Mouse (Mus musculus): ENCODE data around the gene Gpi1.
"Not testable (repeated sequence)": the region's sequence is repeated elsewhere in the genome, so short reads cannot be mapped to it uniquely, and the experiment has no call there.

Gpi1 gene

DNA sequence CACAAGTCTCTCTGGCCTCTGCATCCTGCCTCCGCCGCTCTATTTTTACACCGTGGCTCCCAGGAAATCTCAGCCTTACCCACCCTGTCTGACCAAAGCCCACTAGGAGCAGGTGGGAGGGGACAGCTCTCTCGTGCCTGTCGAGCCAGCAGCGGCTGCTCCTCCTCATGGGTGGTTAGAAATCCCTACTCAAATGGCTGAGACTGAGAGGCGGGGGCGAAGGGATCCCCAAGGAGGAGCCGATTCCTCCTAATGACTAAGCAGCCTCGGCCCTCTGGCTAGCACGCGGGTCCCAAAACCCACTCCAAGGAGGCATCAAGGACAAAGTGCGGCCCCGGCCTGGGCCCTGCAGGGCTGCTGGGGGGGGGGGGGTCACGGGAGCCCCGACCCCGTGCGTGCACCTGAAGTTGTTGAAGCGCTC, 435 bp downstream of the Gpi1 start:
- peak; percentile 70 for DNase-seq (ENCODE audit: extremely low spot score, low spot score)

DNA sequence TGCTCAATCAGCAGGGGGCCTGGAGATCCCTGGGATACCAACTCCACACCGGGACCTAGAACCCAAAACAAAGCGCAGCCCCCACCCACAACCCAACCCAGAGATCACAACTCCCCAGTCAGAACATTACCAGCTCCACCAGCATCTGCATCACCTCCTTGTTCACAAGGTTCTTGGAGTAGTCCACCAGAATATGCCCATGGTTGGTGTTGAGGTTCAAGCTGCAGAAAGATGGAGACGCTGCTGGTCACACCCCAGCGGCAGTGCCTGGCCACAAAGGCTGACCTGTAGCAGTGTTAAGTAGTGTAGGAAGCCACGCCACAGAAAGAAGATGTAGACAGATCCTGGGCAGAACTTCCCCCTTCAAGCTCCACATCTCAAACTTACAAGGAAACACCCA, 983 bp downstream of the Gpi1 start:
- no peak for DNase-seq (ENCODE audit: extremely low spot score, low spot score)

DNA sequence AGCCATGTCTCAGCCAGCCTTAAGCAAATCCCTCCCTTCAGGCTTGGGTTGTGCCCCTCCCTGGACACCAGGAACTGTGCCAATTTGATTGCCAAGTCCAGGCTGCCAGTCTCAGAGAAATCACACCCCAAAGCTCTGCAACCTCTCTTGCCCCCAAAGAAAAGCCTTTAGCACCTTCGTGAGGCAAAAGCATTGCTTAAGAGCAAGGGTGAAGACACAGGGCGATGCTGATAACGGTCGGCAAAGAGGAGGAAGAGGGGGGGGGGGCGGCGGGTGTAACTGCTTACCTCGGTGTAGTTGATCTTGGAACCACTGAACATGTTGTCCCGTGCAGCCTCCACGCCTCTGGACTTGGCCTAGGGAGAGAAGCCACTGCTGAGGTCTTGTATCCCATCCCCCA, 1.5 kb downstream of the Gpi1 start:
- no peak for DNase-seq (ENCODE audit: extremely low spot score, low spot score)

DNA sequence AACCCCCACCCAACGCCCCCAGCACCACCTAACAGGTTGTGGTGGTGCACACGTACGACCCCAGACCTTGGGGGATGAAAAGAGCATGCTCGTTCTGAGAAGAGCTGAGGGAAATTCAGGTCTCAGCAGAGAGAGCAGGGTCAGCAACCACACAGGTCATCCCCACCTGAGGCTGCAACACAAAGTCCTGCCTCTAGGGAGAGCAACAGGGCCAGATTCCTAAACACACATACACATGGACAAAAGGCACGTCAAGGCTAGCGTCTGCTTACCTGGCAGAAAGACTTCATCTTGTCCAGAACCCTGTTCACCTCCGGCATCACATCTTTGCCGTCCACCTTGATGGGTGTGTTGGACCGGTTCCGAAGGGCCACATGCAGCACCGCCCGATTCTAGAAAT, 3.3 kb downstream of the Gpi1 start:
- no peak for DNase-seq (ENCODE audit: extremely low spot score, low spot score)

DNA sequence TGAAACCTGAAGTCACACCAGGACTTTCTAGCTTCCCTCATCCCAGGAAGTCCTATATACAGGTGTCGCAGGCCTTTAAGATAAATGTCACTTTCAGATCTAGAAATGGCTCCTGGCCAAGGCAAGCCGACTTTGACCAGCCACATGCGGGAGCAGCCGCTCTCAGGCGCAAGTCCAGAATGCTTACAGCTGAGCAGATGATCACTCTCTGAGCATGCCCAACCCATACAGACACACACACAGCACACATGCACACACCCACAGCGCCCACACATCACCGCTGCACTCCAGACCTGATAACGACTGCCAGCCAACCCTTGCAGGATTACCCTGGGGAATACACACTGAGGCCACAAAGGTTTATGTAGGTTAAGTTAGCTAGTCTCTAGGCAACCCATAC, 4.0 kb downstream of the Gpi1 start:
- DNase-seq (ENCODE audit: extremely low spot score, low spot score): no peak

DNA sequence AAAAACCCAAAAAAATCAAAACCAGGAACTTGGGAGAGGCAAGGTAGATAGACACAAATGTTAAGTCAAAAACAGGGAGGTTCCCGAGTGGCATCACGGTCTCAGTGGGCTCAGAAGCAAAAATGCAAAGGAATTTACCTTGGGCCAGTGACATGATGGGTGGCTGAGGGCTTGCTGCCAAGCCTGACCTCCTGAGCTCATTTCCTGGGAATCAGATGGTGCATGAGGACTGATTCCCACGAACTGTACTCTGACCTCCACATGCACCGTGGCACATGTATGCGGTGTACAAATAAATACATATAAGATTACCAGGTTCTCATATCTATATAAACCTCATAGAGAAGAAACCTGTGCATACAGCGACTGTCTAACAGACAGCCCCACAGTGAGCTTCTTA, 5.8 kb downstream of the Gpi1 start:
- DNase-seq (ENCODE audit: extremely low spot score, low spot score): no peak

DNA sequence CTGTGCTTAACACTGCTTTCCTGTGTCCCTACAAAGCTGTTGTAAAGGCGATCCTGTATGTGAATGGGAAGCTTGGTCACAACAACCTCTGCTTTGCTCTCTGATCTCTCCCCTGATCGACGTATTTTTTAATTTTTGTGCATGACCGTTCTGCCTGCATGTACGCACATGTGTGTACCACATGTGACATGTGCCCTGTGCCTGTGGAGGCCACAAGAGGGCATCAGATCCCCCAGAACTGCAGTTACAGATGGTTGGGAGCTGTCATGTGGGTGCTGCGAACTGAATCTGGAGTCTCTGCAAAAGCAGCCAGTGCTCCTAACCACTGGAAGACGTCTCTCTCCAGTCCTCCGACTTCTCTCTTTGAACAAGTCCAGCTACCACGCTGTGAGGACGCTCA, 7.8 kb downstream of the Gpi1 start:
- DNase-seq (ENCODE audit: extremely low spot score, low spot score): no peak

DNA sequence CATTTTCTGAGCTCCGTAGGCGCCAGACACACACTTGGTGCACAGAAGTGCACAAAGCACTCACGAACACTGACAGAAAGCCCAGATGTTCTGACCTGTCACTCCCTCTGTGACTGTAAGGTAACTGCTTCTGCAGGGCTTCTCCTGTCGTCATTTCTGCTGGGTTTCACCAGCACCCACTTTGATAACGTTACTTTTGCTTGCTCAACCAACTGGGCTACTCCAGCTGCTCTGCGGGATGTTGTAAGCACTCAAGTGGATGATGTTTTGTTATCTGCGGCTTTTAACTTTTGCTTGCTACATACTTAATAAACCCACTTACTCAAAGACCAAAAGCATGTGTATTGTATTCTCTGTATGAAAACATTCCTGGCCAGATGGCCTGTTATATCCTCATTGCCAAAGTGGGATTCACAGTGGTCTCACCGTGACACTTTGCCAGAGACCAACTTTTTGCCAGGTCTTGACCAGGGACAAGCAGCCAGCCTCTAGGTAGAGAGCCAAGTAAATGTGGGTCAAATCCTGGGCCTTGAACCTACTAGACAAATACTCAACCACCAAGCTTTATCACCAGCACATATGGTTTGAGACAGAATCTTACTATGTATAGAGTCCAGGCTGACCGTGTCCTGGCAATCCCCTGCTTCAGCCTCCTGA, 8.4 kb downstream of the Gpi1 start:
- DNase-seq (ENCODE audit: extremely low spot score, low spot score): no peak

DNA sequence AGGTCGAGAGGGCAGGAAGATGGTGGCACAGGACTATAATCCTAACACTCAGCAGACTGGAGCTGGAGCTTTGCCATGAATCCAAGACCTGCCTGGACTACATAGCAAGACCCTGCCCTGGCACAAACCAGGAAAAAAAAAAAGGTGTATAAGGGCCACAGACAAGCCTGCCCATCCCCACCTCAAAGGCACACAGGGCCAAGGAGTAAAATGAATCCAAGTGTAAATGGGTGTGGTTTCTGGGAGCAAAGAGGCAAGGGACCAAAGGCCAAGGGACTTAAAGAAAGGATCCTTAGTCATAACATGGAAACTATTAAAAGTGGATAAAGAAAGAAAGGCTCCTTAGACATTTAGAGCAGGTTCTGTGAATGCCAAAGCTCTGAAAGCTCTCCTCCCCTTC, 11.6 kb downstream of the Gpi1 start:
- DNase-seq (ENCODE audit: extremely low spot score, low spot score): no peak

DNA sequence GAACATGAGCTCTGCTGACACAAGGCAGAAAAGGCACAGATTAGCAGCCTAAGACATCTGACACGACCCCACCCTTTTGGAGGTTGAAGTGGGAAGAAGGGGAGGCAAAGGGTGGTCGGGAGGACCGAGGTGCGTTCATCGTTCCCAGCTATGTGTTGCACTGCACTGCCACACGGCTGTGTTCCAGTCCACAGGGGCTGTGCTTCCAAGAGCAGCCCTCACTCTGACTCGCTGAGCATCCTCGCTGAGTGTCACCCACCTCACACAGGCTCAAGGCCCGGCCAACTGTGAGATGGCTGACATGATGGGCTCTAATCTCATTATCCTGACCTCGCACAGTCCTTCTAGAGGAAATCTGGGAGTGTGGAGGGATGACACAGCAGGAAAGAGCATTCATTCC, 13.7 kb downstream of the Gpi1 start:
- DNase-seq (ENCODE audit: extremely low spot score, low spot score): no peak

DNA sequence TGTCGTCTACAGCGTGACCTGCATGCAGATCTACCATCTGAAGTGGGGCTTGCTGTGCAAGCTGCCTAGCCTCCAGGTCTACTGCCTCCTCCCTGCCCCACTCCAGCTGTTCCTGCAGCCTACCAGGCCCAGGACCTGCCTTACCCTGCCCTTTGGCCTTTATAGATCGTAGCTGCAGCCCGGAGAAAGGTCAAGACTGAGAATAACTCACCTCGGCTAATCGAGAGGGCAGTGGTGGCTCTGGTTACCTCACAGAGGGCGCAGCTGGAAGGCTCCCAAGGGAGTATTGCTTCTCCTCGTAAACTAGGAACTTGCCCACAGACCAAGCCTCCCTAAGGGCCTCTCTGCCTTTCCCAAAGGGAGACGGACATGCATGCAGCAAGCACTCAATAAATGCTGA, 14.7 kb downstream of the Gpi1 start:
- DNase-seq (ENCODE audit: extremely low spot score, low spot score): no peak

DNA sequence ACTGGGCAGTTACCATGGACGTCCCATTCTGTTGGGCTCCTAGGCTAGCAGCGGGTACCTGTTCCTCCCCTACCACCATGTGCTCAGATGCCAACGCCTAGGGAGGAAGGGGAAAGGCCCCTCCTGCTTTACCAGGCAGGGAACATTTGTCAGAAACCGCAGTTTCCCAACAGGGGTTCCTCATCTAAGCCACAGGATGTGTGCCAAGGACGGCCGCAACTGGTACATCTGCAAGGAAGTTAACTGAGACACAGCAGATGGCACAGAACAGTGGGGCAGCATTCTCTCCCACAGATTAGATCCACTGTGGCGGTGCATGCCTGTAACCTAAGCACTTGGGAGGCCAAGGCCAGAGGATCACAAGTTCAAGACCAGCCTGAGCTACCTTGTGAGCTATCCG, 15.5 kb downstream of the Gpi1 start:
- no peak for DNase-seq (ENCODE audit: extremely low spot score, low spot score)

DNA sequence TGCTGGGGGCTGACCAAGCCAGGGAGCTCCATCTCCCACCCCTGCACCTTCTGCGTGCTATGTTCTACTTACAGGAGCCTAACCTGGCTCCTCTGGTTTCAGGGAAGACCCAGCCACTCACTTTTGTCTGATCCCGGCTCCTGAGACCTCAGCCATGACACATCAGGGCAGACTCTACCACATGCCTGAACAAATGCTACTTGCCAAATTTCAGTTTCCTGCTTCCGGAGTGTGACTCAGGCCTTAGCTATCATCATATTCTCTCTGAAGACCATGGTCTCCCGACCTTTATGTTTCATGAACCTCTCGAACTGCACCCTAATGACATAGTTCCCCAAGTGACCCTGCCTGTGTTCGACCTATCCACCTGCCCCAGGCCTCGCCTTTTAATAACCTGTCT, 16.9 kb downstream of the Gpi1 start:
- no peak for DNase-seq (ENCODE audit: extremely low spot score, low spot score)

DNA sequence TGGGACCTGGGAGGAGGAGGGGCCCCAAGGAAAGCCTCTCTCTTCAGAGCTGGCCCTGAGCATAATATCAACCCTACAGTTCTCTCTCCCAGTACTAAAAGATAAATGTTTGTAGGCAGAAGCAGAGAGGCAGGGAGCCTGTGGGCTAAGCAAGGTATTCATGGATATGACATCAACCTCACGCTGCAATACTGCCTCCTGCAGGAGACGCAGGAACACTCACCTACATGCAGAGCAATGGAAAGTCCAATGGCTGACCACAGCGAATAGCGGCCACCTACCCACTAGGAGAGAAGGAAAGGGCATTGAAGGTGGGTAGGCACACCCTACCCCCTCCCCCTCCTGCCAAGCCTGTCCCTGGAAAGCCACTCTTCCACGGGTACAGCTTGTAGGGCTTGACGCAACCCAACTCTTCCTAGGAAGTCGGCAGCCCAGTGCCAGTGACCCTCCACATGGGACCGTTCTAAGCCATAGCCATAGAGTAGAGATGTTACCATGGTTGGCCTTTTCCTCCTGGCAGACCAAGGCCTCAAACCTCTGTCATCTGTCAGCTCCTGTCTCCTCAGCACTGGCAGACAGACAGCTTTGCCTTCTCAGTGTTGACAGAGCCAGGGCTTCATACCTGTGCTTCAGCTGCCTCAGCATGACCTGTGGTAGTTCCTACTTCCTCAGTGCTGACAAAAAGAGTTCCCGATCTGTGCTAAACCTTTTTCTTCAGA, 21.9 kb downstream of the Gpi1 start:
- no peak for DNase-seq (ENCODE audit: extremely low spot score, low spot score)

DNA sequence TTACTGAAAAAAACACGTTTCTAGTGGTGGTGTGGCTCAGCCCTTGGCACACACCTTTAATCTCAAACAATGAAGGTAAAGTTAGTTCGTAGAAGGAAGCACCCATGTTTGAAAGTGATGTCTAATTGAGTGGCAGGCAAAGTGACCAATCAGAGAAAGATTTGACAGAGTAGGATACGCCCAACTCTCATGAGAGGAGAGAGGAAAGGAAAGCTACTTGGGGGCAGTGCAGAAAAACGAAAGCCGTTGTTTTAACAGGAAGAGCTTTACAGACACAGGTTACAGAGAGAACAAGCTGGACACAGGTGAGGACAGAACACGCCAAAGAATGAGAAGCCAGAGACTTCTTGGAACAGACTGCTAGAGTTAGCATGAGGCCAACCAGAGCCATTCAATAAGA, 23.8 kb downstream of the Gpi1 start:
- no peak for DNase-seq (ENCODE audit: extremely low spot score, low spot score)

DNA sequence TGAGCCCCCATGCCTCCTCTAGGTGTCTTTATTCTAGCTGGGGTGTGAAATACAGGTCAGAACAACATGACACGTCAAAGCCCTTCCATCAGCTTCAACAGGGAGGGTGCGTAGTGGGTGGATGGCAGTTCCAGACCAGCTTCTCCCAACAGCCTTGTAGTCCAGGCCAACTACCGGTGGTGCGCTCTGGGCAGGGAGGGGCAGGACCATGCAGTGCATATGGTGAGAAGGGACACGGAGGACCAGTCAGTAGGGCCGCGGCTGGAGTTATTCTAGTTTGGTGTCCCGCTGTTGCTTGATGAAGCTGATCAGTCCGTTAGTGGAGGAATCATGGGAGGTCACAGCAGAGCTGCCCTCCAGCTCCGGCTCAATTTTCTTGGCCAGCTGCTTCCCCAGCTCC, 28.0 kb downstream of the Gpi1 start:
- not testable (repeated sequence) for DNase-seq (ENCODE audit: extremely low spot score, low spot score)

DNA sequence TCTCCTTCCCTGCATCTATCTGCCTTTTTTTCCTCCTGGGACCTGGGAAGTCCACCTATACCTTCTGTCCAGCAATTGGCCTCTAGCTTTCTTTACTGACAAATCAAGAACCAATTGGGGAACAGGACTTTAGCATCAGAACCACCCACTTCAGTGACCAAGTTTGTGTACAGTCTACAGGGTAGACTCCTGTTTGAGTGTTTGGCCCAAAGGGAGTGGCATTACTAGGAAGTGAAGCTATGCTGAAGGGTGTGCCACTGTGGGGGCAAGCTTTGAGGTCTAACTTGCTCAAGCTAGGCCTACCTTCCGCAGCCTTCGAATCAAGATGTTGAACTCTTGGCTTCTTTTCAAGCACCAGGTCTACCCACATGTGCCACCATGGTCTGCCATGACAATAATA, 29.3 kb downstream of the Gpi1 start:
- no peak for DNase-seq (ENCODE audit: extremely low spot score, low spot score)

DNA sequence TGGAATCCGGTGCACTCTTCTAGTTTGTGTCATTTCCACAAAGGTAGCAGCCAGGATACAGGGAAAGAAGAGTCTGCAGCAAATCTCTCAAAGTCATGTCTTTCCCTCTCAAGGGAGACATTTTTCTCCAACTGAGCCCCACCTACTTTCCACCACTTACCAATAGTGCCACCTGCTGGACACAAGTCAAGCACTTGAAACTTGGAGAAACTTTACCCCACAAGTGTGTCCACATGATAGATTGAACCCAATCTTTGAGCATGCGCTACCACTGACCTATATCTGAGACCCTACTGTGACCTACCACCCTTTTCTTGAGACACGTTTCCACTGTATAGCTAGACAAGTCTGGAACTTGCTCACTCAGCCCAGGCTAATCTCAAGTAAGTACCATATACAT, 31.8 kb downstream of the Gpi1 start:
- DNase-seq (ENCODE audit: extremely low spot score, low spot score): no peak

DNA sequence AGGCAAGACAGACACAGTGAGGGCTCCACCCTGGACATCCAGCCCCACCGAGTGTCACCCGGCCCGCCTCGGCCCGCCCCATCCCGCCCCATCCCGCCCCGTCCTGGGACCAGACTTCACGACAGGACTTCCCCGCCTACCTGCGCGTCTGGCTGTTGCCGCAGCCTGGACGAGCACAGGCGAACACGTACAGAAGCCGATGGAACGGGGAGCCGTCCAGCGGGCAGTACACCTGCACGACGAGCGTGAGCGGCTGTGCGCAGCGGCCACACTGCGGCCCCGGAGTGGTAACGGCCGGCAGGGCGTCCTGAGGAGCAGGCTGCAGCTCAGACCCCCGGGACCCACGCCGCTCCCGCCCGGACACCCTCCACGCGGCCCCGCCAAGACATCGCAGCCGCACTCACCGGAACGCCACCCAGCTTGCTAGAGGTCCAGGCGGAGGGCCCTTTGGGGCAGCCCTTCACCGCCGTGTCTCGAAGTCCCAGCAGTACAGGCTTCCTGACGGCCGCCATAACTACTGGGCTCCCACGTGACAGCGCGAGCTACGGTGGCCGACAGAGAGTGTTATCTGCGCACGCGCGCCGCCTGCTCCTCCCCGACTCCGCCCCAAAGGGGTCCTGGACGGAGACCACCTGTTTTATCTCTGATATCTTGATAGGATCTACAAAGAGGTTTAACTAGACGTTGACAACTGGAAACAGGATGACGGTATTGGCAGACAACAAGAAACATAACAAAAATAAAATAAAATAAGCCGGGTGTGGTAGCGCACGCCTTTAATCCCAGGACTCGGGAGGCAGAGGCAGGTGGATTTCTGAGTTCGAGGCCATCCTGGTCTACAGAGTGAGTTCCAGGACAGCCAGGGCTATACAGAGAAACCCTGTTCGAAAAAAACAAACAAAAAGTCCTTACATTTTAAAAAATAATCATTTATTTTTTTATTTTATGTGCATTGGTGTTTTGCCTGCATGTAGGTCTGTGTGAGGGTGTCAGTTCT, 33.7 kb downstream of the Gpi1 start, which contains the start of gene Pdcd2l:
Gene Pdcd2l (minus strand): TSS at position 530 of the 997 bp plus-strand sequence.
- DNase-seq (ENCODE audit: extremely low spot score, low spot score): peak; percentile 98

DNA sequence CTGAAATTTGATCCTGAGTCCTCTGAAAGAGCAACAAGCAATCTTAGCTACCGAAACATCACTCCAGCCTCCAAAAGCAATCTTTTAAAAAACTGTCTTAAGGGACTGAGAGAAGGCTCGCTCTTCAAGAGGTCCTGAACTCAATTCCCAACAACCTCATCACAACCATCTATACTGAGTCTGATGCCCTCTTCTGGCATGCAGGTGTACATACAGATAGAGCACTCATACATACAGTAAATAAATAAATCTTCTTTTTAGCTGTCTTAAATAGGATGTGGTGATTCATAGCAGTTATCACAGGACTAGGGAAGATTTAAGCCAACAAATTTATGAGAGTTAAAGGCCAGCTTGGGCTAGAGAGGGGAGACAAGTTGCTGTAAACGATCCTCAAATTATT, 34.5 kb downstream of the Gpi1 start:
- no peak for DNase-seq (ENCODE audit: extremely low spot score, low spot score)

DNA sequence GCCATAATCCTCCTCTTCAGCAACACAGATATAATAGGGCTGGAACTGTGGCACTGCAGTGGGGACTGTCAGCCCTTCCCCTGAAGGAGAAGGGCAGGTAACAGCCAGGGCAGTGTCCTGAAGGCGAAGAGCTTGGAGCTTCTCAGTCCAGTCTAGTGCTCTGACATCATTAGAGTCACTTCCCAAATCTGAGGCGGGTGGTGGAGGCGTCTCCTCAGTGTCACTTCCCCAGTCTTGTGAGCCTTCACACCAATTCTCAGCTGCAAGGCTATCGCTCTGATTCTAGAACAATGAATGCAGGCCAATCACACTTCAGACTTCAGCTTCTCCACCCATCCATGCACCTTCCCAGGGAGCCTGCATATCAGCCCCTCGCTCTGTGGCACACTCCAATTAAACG, 37.3 kb downstream of the Gpi1 start:
- DNase-seq (ENCODE audit: extremely low spot score, low spot score): no peak

DNA sequence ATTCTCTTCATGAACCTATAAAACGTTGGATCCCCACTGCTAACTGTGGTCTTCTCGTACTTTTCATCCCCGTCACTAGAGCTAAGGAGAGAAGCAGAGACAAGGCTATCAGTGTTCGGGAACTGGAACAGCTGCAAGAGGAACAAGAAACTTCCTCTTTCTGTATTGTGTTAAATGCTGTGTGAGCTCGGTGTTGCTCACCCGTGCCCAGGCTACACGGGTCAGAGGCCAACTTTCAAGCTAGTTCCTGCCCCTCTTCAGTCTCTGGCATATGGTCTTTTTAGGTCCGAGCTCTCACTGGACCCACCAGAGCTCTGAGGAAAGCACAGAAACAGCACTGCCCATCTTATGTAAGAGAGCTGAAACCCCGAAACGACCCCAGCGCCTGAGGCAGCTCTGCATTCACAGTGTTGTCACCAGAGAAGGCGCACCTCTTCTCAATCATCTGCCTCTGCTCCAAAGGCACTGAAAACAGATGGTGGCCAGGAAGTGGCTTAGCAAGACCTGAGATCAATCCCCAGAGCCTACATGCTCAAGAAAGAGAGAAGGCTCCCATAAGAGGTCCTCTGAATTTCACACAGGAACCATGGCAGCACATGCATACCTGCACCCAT, 40.7 kb downstream of the Gpi1 start:
- no peak for DNase-seq (ENCODE audit: extremely low spot score, low spot score)
